Mouse (Mus musculus) ES-Bruce4 (cell line): ENCODE measurements around the gene Zfp362. TPM values are rescaled to one million over a fixed set of nuclear protein-coding genes. Genes with fewer than 3 reads are reported as not detected.
A peak's percentile ranks its signal among the peaks of the same experiment; 100 is the strongest.

ENCODE experiments used
- H3K27ac ChIP-seq: 2 replicates; pipeline ENCODE4 v1.5.1; 2012; ENCODE audit warnings: low read length, inconsistent platforms; ENCODE audit not compliant: insufficient read depth
- H3K27me3 ChIP-seq: 2 replicates; pipeline ENCODE4 v1.6.1; 2012; ENCODE audit warnings: mild to moderate bottlenecking, low read length, inconsistent platforms; ENCODE audit not compliant: control insufficient read depth, poor library complexity, insufficient read depth, severe bottlenecking
- H3K36me3 ChIP-seq: 2 replicates; pipeline ENCODE4 v1.6.1; 2012; ENCODE audit warnings: inconsistent platforms, mild to moderate bottlenecking, low read length, moderate library complexity; ENCODE audit not compliant: control insufficient read depth, poor library complexity, insufficient read depth, severe bottlenecking
- H3K4me1 ChIP-seq: one replicate; pipeline ENCODE4 v1.8.1; 2011; ENCODE audit warnings: low read length; ENCODE audit not compliant: control insufficient read depth, insufficient read depth
- H3K4me3 ChIP-seq: 2 replicates; pipeline ENCODE4 v1.5.1; 2011; ENCODE audit warnings: low read depth, mild to moderate bottlenecking, low read length
- H3K9ac ChIP-seq: 2 replicates; pipeline ENCODE4 v1.6.1; 2012; ENCODE audit warnings: low read depth, mild to moderate bottlenecking, inconsistent platforms; ENCODE audit not compliant: poor library complexity, severe bottlenecking
- H3K9me3 ChIP-seq: replicated peaks from 2 replicates; pipeline ENCODE4 v1.6.1; 2012; ENCODE audit warnings: mild to moderate bottlenecking, low read length, inconsistent platforms; ENCODE audit not compliant: control insufficient read depth, poor library complexity, insufficient read depth, severe bottlenecking
- CTCF ChIP-seq: IDR thresholded peaks from one replicate; pipeline ENCODE4 v1.8.1; 2011; ENCODE audit warnings: low read depth, low read length
- EP300 ChIP-seq: IDR thresholded peaks from 2 replicates; pipeline ENCODE4 v1.6.1; 2011; ENCODE audit warnings: low read depth, low read length; ENCODE audit not compliant: insufficient read depth
- POLR2A ChIP-seq: IDR thresholded peaks from one replicate; pipeline ENCODE4 v1.8.1; 2011; ENCODE audit warnings: low read length; ENCODE audit not compliant: insufficient read depth
- polyA plus RNA-seq: library from polyadenylated mRNA; stranded (reverse); fragments of >200 nt; gene quantifications from 2 replicates; pipeline ENCODE4 v1.2.4, GENCODE M21; 2011; ENCODE audit warnings: low read depth; ENCODE audit not compliant: missing spikeins, insufficient read depth, insufficient read length

Zfp362 gene
- polyA plus RNA-seq, 1 experiment: 11.6 TPM

- TF ChIP-seq POLR2A (no peak), EP300 (no peak), CTCF (no peak)
- Histone ChIP-seq H3K9me3 (no peaks in the 10 kb centered on the region), H3K4me3 (no peak overlapping the region), H3K27me3 (no peaks in the 10 kb centered on the region), H3K36me3 (no peaks in the 10 kb centered on the region), H3K27ac (no peak overlapping the region), H3K4me1 (no peaks in the 10 kb centered on the region), H3K9ac (no peak overlapping the region)
Observed at GRCm38 (mm10) chr4:128770698-128771097, 35.1 kb downstream of the Zfp362 start.

GRCm38 (mm10) chr4:128769569-128770355 lies 36.1 kb downstream of the Zfp362 start:
- TF ChIP-seq CTCF (no peak), POLR2A (no peak), EP300 (no peak)
- Histone ChIP-seq H3K4me1 (no peaks in the 10 kb centered on the region), H3K9me3 (no peaks in the 10 kb centered on the region), H3K9ac (no peak overlapping the region), H3K27me3 (no peaks in the 10 kb centered on the region), H3K4me3 (no peak overlapping the region), H3K36me3 (no peaks in the 10 kb centered on the region), H3K27ac (no peak overlapping the region)

- no peak overlapping the region for H3K27ac ChIP-seq
- peaks cover 3% of the 10 kb centered on the region; the same call in 1 of the 2 replicates for H3K9me3 ChIP-seq
- H3K9ac ChIP-seq: no peak overlapping the region
- TF ChIP-seq POLR2A (no peak), EP300 (no peak), CTCF (no peak)
- no peaks in the 10 kb centered on the region for H3K36me3 ChIP-seq
- no peaks in the 10 kb centered on the region for H3K4me1 ChIP-seq
- no peak overlapping the region for H3K4me3 ChIP-seq
- no peaks in the 10 kb centered on the region for H3K27me3 ChIP-seq
Observed at GRCm38 (mm10) chr4:128768120-128768519, 37.7 kb downstream of the Zfp362 start.

- no peaks in the 10 kb centered on the region for H3K36me3 ChIP-seq
- no peak overlapping the region for H3K27ac ChIP-seq
- no peak overlapping the region for H3K9ac ChIP-seq
- no peaks in the 10 kb centered on the region for H3K27me3 ChIP-seq
- TF ChIP-seq POLR2A (no peak), CTCF (no peak), EP300 (no peak)
- peak overlapping the region; percentile 35 for H3K4me3 ChIP-seq
- peaks cover 3% of the 10 kb centered on the region; the same call in 1 of the 2 replicates for H3K9me3 ChIP-seq
- H3K4me1 ChIP-seq: no peaks in the 10 kb centered on the region
Observed at GRCm38 (mm10) chr4:128766929-128767328, 38.9 kb downstream of the Zfp362 start.

- no peak overlapping the region for H3K27ac ChIP-seq
- no peaks in the 10 kb centered on the region for H3K36me3 ChIP-seq
- no peak overlapping the region for H3K4me3 ChIP-seq
- peaks cover 3% of the 10 kb centered on the region for H3K4me1 ChIP-seq
- TF ChIP-seq POLR2A: no peak
- no peak for TF ChIP-seq CTCF
- TF ChIP-seq EP300: no peak
- no peak overlapping the region for H3K9ac ChIP-seq
- H3K9me3 ChIP-seq: peaks cover 3% of the 10 kb centered on the region; the same call in 1 of the 2 replicates
- H3K27me3 ChIP-seq: no peaks in the 10 kb centered on the region
Observed at GRCm38 (mm10) chr4:128760029-128760428, 45.8 kb downstream of the Zfp362 start.

GRCm38 (mm10) chr4:128759214-128759613 lies 46.6 kb downstream of the Zfp362 start:
- Histone ChIP-seq H3K27me3 (no peaks in the 10 kb centered on the region), H3K9ac (no peak overlapping the region), H3K4me1 (peaks cover 5% of the 10 kb centered on the region), H3K27ac (no peak overlapping the region), H3K9me3 (peaks cover 3% of the 10 kb centered on the region; the same call in 1 of the 2 replicates), H3K36me3 (no peaks in the 10 kb centered on the region), H3K4me3 (no peak overlapping the region)
- no peak for TF ChIP-seq EP300
- no peak for TF ChIP-seq CTCF
